Mouse (Mus musculus): ENCODE data around the gene Kirrel2. TPM values are rescaled to one million over a fixed set of nuclear protein-coding genes. Genes with fewer than 3 reads are reported as not detected.

Kirrel2 gene
- total and polyA plus RNA-seq, 2 experiments from 2014 or later, result 0.43 to 4.9 TPM

GRCm38 (mm10) chr7:30402343-30402742 is 55.1 kb downstream of the Kirrel2 start:
- H3K27me3 ChIP-seq (ENCODE audit: insufficient read depth, low read length), result no peaks in the 10 kb centered on the region
- no peaks in the 10 kb centered on the region for H3K36me3 ChIP-seq (ENCODE audit: insufficient read depth, low read length)
- DNase-seq (ENCODE audit: low spot score) (no peak), ATAC-seq (ENCODE audit: low FRiP score) (no peak)
- no peak overlapping the region for H3K4me2 ChIP-seq (ENCODE audit: low read depth, low read length, poor library complexity, severe bottlenecking)
- WGBS, result 76% methylated on average over 4 of the region's 4 CpGs
- H3K27ac ChIP-seq (ENCODE audit: low read depth, low read length), result no peak overlapping the region
- no peak for TF ChIP-seq CTCF (IDR thresholded peaks at IDR 0.05)
- H3K4me3 ChIP-seq (ENCODE audit: low read depth, low read length), result no peak overlapping the region
- no peak overlapping the region for H3K9ac ChIP-seq (replicated peaks; ENCODE audit: low read length, poor library complexity, severe bottlenecking)
- H3K9me3 ChIP-seq (ENCODE audit: low read length), result no peaks in the 10 kb centered on the region
- H3K4me1 ChIP-seq (ENCODE audit: insufficient read depth, low read length), result no peaks in the 10 kb centered on the region

- H3K4me3 ChIP-seq (ENCODE audit: low read depth, low read length), result no peak overlapping the region
- H3K4me2 ChIP-seq (ENCODE audit: low read depth, low read length, poor library complexity, severe bottlenecking), result no peak overlapping the region
- no peaks in the 10 kb centered on the region for H3K9me3 ChIP-seq (ENCODE audit: low read length)
- H3K27me3 ChIP-seq (ENCODE audit: insufficient read depth, low read length), result no peaks in the 10 kb centered on the region
- 36% methylated on average over 7 of the region's 7 CpGs for WGBS
- H3K9ac ChIP-seq (replicated peaks; ENCODE audit: low read length, poor library complexity, severe bottlenecking), result no peak overlapping the region
- H3K27ac ChIP-seq (ENCODE audit: low read depth, low read length), result no peak overlapping the region
- no peak for TF ChIP-seq CTCF (IDR thresholded peaks at IDR 0.05)
- H3K4me1 ChIP-seq (ENCODE audit: insufficient read depth, low read length), result no peaks in the 10 kb centered on the region
- ATAC-seq (ENCODE audit: low FRiP score) (no peak), DNase-seq (ENCODE audit: low spot score) (peak; percentile 44)
- H3K36me3 ChIP-seq (ENCODE audit: insufficient read depth, low read length), result no peaks in the 10 kb centered on the region
Observed at GRCm38 (mm10) chr7:30399671-30400070, 57.8 kb downstream of the Kirrel2 start.

Other genes starting within 250 kb of the Kirrel2 start
Only the 30 nearest of the 34 such genes appear.
- 0.71 TPM in 1 of 2 replicates, not detected in the other for gene Thap8, start 177.6 kb downstream of the Kirrel2 start, total RNA-seq (2014; rRNA removed)
- gene Thap8, start 177.6 kb downstream of the Kirrel2 start, polyA plus RNA-seq (2015; fragmentation: Nextera tagmentation; extraction: Ambion mirVana), result 0.38 and 0.57 TPM in 2 replicates
- 1.7 and 24.3 TPM in 2 replicates for gene Wdr62, start 177.3 kb downstream of the Kirrel2 start, total RNA-seq (2014; rRNA removed)
- gene Wdr62, start 177.3 kb downstream of the Kirrel2 start, polyA plus RNA-seq (2015; fragmentation: Nextera tagmentation; extraction: Ambion mirVana), result 3.3 and 4.1 TPM in 2 replicates
- 140 and 197 TPM in 2 replicates for gene Clip3, start 166.0 kb downstream of the Kirrel2 start, total RNA-seq (2014; rRNA removed)
- 144 and 155 TPM in 2 replicates for gene Clip3, start 166.0 kb downstream of the Kirrel2 start, polyA plus RNA-seq (2015; fragmentation: Nextera tagmentation; extraction: Ambion mirVana)
- 76.1 and 121 TPM in 2 replicates for gene Alkbh6, start 149.0 kb downstream of the Kirrel2 start, total RNA-seq (2014; rRNA removed)
- gene Alkbh6, start 149.0 kb downstream of the Kirrel2 start, polyA plus RNA-seq (2015; fragmentation: Nextera tagmentation; extraction: Ambion mirVana), result 129 and 140 TPM in 2 replicates
- gene Syne4, start 142.9 kb downstream of the Kirrel2 start, total RNA-seq (2014; rRNA removed), result 7.3 and 14.1 TPM in 2 replicates
- gene Syne4, start 142.9 kb downstream of the Kirrel2 start, polyA plus RNA-seq (2015; fragmentation: Nextera tagmentation; extraction: Ambion mirVana), result 11.7 and 13.6 TPM in 2 replicates
- 0.05 and 0.19 TPM in 2 replicates for gene E130208F15Rik, start 135.9 kb downstream of the Kirrel2 start, total RNA-seq (2014; rRNA removed)
- gene E130208F15Rik, start 135.9 kb downstream of the Kirrel2 start, polyA plus RNA-seq (2015; fragmentation: Nextera tagmentation; extraction: Ambion mirVana), result not detected in 2 replicates
- 11.5 and 14.7 TPM in 2 replicates for gene Sdhaf1, start 133.8 kb downstream of the Kirrel2 start, total RNA-seq (2014; rRNA removed)
- gene Sdhaf1, start 133.8 kb downstream of the Kirrel2 start, polyA plus RNA-seq (2015; fragmentation: Nextera tagmentation; extraction: Ambion mirVana), result 16.5 and 16.8 TPM in 2 replicates
- 44.8 and 47.5 TPM in 2 replicates for gene Lrfn3, start 94.9 kb downstream of the Kirrel2 start, total RNA-seq (2014; rRNA removed)
- 22.1 and 24.8 TPM in 2 replicates for gene Lrfn3, start 94.9 kb downstream of the Kirrel2 start, polyA plus RNA-seq (2015; fragmentation: Nextera tagmentation; extraction: Ambion mirVana)
- gene Tyrobp, start 43.9 kb downstream of the Kirrel2 start, total RNA-seq (2014; rRNA removed), result 20.6 and 23.5 TPM in 2 replicates
- 43.7 and 46.5 TPM in 2 replicates for gene Tyrobp, start 43.9 kb downstream of the Kirrel2 start, polyA plus RNA-seq (2015; fragmentation: Nextera tagmentation; extraction: Ambion mirVana)
- gene Hcst, start 37.8 kb downstream of the Kirrel2 start, total RNA-seq (2014; rRNA removed), result not detected in 2 replicates
- 0.54 and 0.76 TPM in 2 replicates for gene Hcst, start 37.8 kb downstream of the Kirrel2 start, polyA plus RNA-seq (2015; fragmentation: Nextera tagmentation; extraction: Ambion mirVana)
- gene Nfkbid, start 36.0 kb downstream of the Kirrel2 start, total RNA-seq (2014; rRNA removed), result 2.1 and 2.2 TPM in 2 replicates
- 2.2 and 2.8 TPM in 2 replicates for gene Nfkbid, start 36.0 kb downstream of the Kirrel2 start, polyA plus RNA-seq (2015; fragmentation: Nextera tagmentation; extraction: Ambion mirVana)
- gene Aplp1, start 12.2 kb downstream of the Kirrel2 start, total RNA-seq (2014; rRNA removed), result 923 and 924 TPM in 2 replicates
- 811 and 814 TPM in 2 replicates for gene Aplp1, start 12.2 kb downstream of the Kirrel2 start, polyA plus RNA-seq (2015; fragmentation: Nextera tagmentation; extraction: Ambion mirVana)
- gene Nphs1, start 625 bp upstream of the Kirrel2 start, total RNA-seq (2014; rRNA removed), result 0.33 TPM in 1 of 2 replicates, not detected in the other
- 0.11 TPM in 1 of 2 replicates, not detected in the other for gene Nphs1, start 625 bp upstream of the Kirrel2 start, polyA plus RNA-seq (2015; fragmentation: Nextera tagmentation; extraction: Ambion mirVana)
- not detected in 2 replicates for gene Prodh2, start 35.9 kb upstream of the Kirrel2 start, total RNA-seq (2014; rRNA removed)
- gene Prodh2, start 35.9 kb upstream of the Kirrel2 start, polyA plus RNA-seq (2015; fragmentation: Nextera tagmentation; extraction: Ambion mirVana), result not detected in 2 replicates
- 67.0 and 68.2 TPM in 2 replicates for gene Arhgap33, start 77.4 kb upstream of the Kirrel2 start, total RNA-seq (2014; rRNA removed)
- gene Arhgap33, start 77.4 kb upstream of the Kirrel2 start, polyA plus RNA-seq (2015; fragmentation: Nextera tagmentation; extraction: Ambion mirVana), result 113 TPM in 2 replicates
- gene Hspb6, start 94.5 kb upstream of the Kirrel2 start, total RNA-seq (2014; rRNA removed), result 5.9 and 6.2 TPM in 2 replicates
- 13.4 and 13.5 TPM in 2 replicates for gene Hspb6, start 94.5 kb upstream of the Kirrel2 start, polyA plus RNA-seq (2015; fragmentation: Nextera tagmentation; extraction: Ambion mirVana)
- gene Proser3, start 94.6 kb upstream of the Kirrel2 start, total RNA-seq (2014; rRNA removed), result 15.2 and 23.3 TPM in 2 replicates
- 3.3 and 3.4 TPM in 2 replicates for gene Proser3, start 94.6 kb upstream of the Kirrel2 start, polyA plus RNA-seq (2015; fragmentation: Nextera tagmentation; extraction: Ambion mirVana)
- gene Lin37, start 102.1 kb upstream of the Kirrel2 start, total RNA-seq (2014; rRNA removed), result 15.7 and 32.0 TPM in 2 replicates
- gene Lin37, start 102.1 kb upstream of the Kirrel2 start, polyA plus RNA-seq (2015; fragmentation: Nextera tagmentation; extraction: Ambion mirVana), result 53.5 and 54.1 TPM in 2 replicates
- gene U2af1l4, start 105.6 kb upstream of the Kirrel2 start, total RNA-seq (2014; rRNA removed), result 54.7 and 64.2 TPM in 2 replicates
- 96.4 and 97.0 TPM in 2 replicates for gene U2af1l4, start 105.6 kb upstream of the Kirrel2 start, polyA plus RNA-seq (2015; fragmentation: Nextera tagmentation; extraction: Ambion mirVana)
- gene Gm49396, start 105.7 kb upstream of the Kirrel2 start, total RNA-seq (2014; rRNA removed), result 6.0 and 8.4 TPM in 2 replicates
- gene Gm49396, start 105.7 kb upstream of the Kirrel2 start, polyA plus RNA-seq (2015; fragmentation: Nextera tagmentation; extraction: Ambion mirVana), result 4.9 and 7.2 TPM in 2 replicates
- gene Psenen, start 105.9 kb upstream of the Kirrel2 start, total RNA-seq (2014; rRNA removed), result 63.8 and 133 TPM in 2 replicates
- gene Psenen, start 105.9 kb upstream of the Kirrel2 start, polyA plus RNA-seq (2015; fragmentation: Nextera tagmentation; extraction: Ambion mirVana), result 135 and 144 TPM in 2 replicates
- gene Igflr1, start 107.7 kb upstream of the Kirrel2 start, total RNA-seq (2014; rRNA removed), result 0.99 and 1.9 TPM in 2 replicates
- 3.1 and 5.6 TPM in 2 replicates for gene Igflr1, start 107.7 kb upstream of the Kirrel2 start, polyA plus RNA-seq (2015; fragmentation: Nextera tagmentation; extraction: Ambion mirVana)
- gene Kmt2b, start 131.0 kb upstream of the Kirrel2 start, total RNA-seq (2014; rRNA removed), result 38.8 and 39.5 TPM in 2 replicates
- 5.3 and 8.3 TPM in 2 replicates for gene Kmt2b, start 131.0 kb upstream of the Kirrel2 start, polyA plus RNA-seq (2015; fragmentation: Nextera tagmentation; extraction: Ambion mirVana)
- gene Zbtb32, start 141.2 kb upstream of the Kirrel2 start, total RNA-seq (2014; rRNA removed), result not detected in 2 replicates
- 0.22 and 0.39 TPM in 2 replicates for gene Zbtb32, start 141.2 kb upstream of the Kirrel2 start, polyA plus RNA-seq (2015; fragmentation: Nextera tagmentation; extraction: Ambion mirVana)
- gene Upk1a, start 155.2 kb upstream of the Kirrel2 start, total RNA-seq (2014; rRNA removed), result 0.76 and 1.5 TPM in 2 replicates
- 0.65 and 0.84 TPM in 2 replicates for gene Upk1a, start 155.2 kb upstream of the Kirrel2 start, polyA plus RNA-seq (2015; fragmentation: Nextera tagmentation; extraction: Ambion mirVana)
- gene Cox6b1, start 168.5 kb upstream of the Kirrel2 start, total RNA-seq (2014; rRNA removed), result 310 and 337 TPM in 2 replicates
- gene Cox6b1, start 168.5 kb upstream of the Kirrel2 start, polyA plus RNA-seq (2015; fragmentation: Nextera tagmentation; extraction: Ambion mirVana), result 1,351 and 1,409 TPM in 2 replicates
- 1.2 TPM in 1 of 2 replicates, not detected in the other for gene Etv2, start 178.2 kb upstream of the Kirrel2 start, total RNA-seq (2014; rRNA removed)
- 0.15 TPM in 1 of 2 replicates, not detected in the other for gene Etv2, start 178.2 kb upstream of the Kirrel2 start, polyA plus RNA-seq (2015; fragmentation: Nextera tagmentation; extraction: Ambion mirVana)
- gene Rbm42, start 192.6 kb upstream of the Kirrel2 start, total RNA-seq (2014; rRNA removed), result 163 and 185 TPM in 2 replicates
- 120 and 123 TPM in 2 replicates for gene Rbm42, start 192.6 kb upstream of the Kirrel2 start, polyA plus RNA-seq (2015; fragmentation: Nextera tagmentation; extraction: Ambion mirVana)
- gene Haus5, start 207.3 kb upstream of the Kirrel2 start, total RNA-seq (2014; rRNA removed), result 17.9 and 22.7 TPM in 2 replicates
- 19.8 and 20.0 TPM in 2 replicates for gene Haus5, start 207.3 kb upstream of the Kirrel2 start, polyA plus RNA-seq (2015; fragmentation: Nextera tagmentation; extraction: Ambion mirVana)
- gene Pmis2, start 213.9 kb upstream of the Kirrel2 start, total RNA-seq (2014; rRNA removed), result not detected in 2 replicates
- not detected in 2 replicates for gene Pmis2, start 213.9 kb upstream of the Kirrel2 start, polyA plus RNA-seq (2015; fragmentation: Nextera tagmentation; extraction: Ambion mirVana)

Data from midbrain, postnatal 0 days (tissue).